In genomic region chr6:58772014-58772413, GRCm38 (mm10) we compare ENCODE assay signal across 9 mouse cellular contexts. TPM values are rescaled to one million over a fixed set of nuclear protein-coding genes. Genes with fewer than 3 reads are reported as not detected.
DNase-seq lines count a peak whose midpoint lies in the region; ATAC-seq and TF ChIP-seq lines count a peak whose summit lies in the region.
"Had no signal": no experiment of that assay in that cellular context is flagged by ENCODE, and none has a peak within 500 bp of the region (broad histone marks: within the 10 kb centered on the region; RNA-seq: fewer than 3 reads in every experiment).

No protein-coding gene starts in this region.

- peak; percentile 46 for DNase-seq in adrenal gland, postnatal 10 days
- DNase-seq in adrenal gland, postnatal 4 days (ENCODE audit: low spot score in 2 of 2), result no peak
- peak; percentile 11 for DNase-seq in ovary, postnatal 14 days (ENCODE audit: low spot score)
- no peak for DNase-seq in ovary, adult 18-20 months (ENCODE audit: low spot score)
- peak; percentile 66 for DNase-seq in layer of hippocampus, adult 11-12 months (ENCODE audit: low spot score)
- peak; percentile 68 for DNase-seq in midbrain, postnatal 0 days (ENCODE audit: low spot score)
- DNase-seq in yolk sac, embryonic 10.5 days (ENCODE audit: low spot score), result no peak

- TF ChIP-seq CTCF in midbrain, postnatal 0 days (IDR thresholded peaks at IDR 0.05), result peak; percentile 93

- H3K36me3 ChIP-seq in midbrain, postnatal 0 days (ENCODE audit: insufficient read depth, low read length), result no peaks in the 10 kb centered on the region
- H3K36me3 ChIP-seq: heart, embryonic 13.5 days had no signal

- no peak overlapping the region for H3K4me2 ChIP-seq in midbrain, postnatal 0 days (ENCODE audit: low read depth, low read length, poor library complexity, severe bottlenecking)
- H3K4me2 ChIP-seq: heart, embryonic 13.5 days had no signal

- H3K9ac ChIP-seq in midbrain, postnatal 0 days (replicated peaks; ENCODE audit: low read length, poor library complexity, severe bottlenecking), result no peak overlapping the region
- H3K9ac ChIP-seq: heart, embryonic 13.5 days had no signal

- H3K27ac ChIP-seq in midbrain, postnatal 0 days (ENCODE audit: low read depth, low read length), result no peak overlapping the region
- H3K27ac ChIP-seq: heart, embryonic 13.5 days had no signal

- H3K4me3 ChIP-seq in midbrain, postnatal 0 days (ENCODE audit: low read depth, low read length), result no peak overlapping the region
- H3K4me3 ChIP-seq: heart, embryonic 13.5 days had no signal

- H3K9me3 ChIP-seq in midbrain, postnatal 0 days (ENCODE audit: low read length), result no peaks in the 10 kb centered on the region
- H3K9me3 ChIP-seq: heart, embryonic 13.5 days had no signal

- no peaks in the 10 kb centered on the region for H3K27me3 ChIP-seq in midbrain, postnatal 0 days (ENCODE audit: insufficient read depth, low read length)
- H3K27me3 ChIP-seq: heart, embryonic 13.5 days had no signal

- whole genome bisulfite sequencing in midbrain, postnatal 0 days, result 0% methylated on average over 1 of the region's 1 CpGs

- ATAC-seq in frontal cortex, adult (ENCODE audit: low TSS enrichment), result peak; percentile 92
- peak; percentile 68 for ATAC-seq in midbrain, postnatal 0 days (ENCODE audit: low FRiP score)

- H3K4me1 ChIP-seq in midbrain, postnatal 0 days (ENCODE audit: insufficient read depth, low read length), result no peaks in the 10 kb centered on the region

RNA-seq across cellular contexts. Expression of gene Herc3, which starts 59.3 kb away (rescaled TPM):
- 10 to 100 TPM; 45.0 to 76.2 TPM for total RNA-seq in adrenal gland, postnatal 10 days (2021)
- total RNA-seq in adrenal gland, postnatal 4 days (2021), result 10 to 100 TPM; 40.3 to 47.4 TPM
- total RNA-seq in midbrain, postnatal 0 days (2014; rRNA removed), result 153 and 159 TPM in 2 replicates
- 25.3 and 34.2 TPM in 2 replicates for polyA plus RNA-seq in midbrain, postnatal 0 days (2015; fragmentation: Nextera tagmentation; extraction: Ambion mirVana)

Comparison
In these comparisons a context has a peak if more than half of its experiments do, and no peak if none do; other contexts are left out.
1. DNase-seq: peak in adrenal gland, postnatal 10 days (single experiment), ovary, postnatal 14 days (single experiment), layer of hippocampus, adult 11-12 months (single experiment) and midbrain, postnatal 0 days (single experiment); none in adrenal gland, postnatal 4 days (0 of 2), ovary, adult 18-20 months (single experiment) and yolk sac, embryonic 10.5 days (single experiment).